Mouse (Mus musculus) ES-E14 (cell line): ENCODE results near the gene Ddx50.

Experiments
- MAFK ChIP-seq: IDR thresholded peaks from 2 replicates; pipeline ENCODE4 v1.6.1; 2014; ENCODE audit warnings: mild to moderate bottlenecking, low read depth, low read length, inconsistent platforms; ENCODE audit not compliant: insufficient read depth
- ZNF384 ChIP-seq: IDR thresholded peaks from 2 replicates; pipeline ENCODE4 v1.6.1; 2012; ENCODE audit warnings: low read depth, low read length, inconsistent platforms

- TF ChIP-seq MAFK (no peak), ZNF384 (no peak)
These were observed 62.4 kb downstream of the Ddx50 start for GRCm38 (mm10) chr10:62588616-62589015.
